Comparison of ENCODE assay signal across 9 mouse cellular contexts in genomic region chr8:106687479-106687878, GRCm38 (mm10). TPM values are rescaled to one million over a fixed set of nuclear protein-coding genes. Genes with fewer than 3 reads are reported as not detected.
DNase-seq lines count a peak whose midpoint lies in the region; ATAC-seq and TF ChIP-seq lines count a peak whose summit lies in the region.
"Had no signal": no experiment of that assay in that cellular context is flagged by ENCODE, and none has a peak within 500 bp of the region (broad histone marks: within the 10 kb centered on the region; RNA-seq: fewer than 3 reads in every experiment).

No protein-coding gene starts in this region.

- H3K4me3 ChIP-seq in gastrocnemius, adult 2 months = no peak overlapping the region
- no peak overlapping the region for H3K4me3 ChIP-seq in neural tube, embryonic 13.5 days
- H3K4me3 ChIP-seq: limb, embryonic 12.5 days had no signal

- no peak overlapping the region for H3K4me2 ChIP-seq in neural tube, embryonic 13.5 days

- peak; percentile 52; the same call in 1 of the 2 replicates for ATAC-seq in neural tube, embryonic 13.5 days (ENCODE audit: low read depth)

- peak; percentile 69 for TF ChIP-seq CTCF in gastrocnemius, adult 2 months (IDR thresholded peaks at IDR 0.05)

- WGBS in neural tube, embryonic 13.5 days = 2% methylated on average over 4 of the region's 4 CpGs

- no peak overlapping the region for H3K9ac ChIP-seq in neural tube, embryonic 13.5 days
- H3K9ac ChIP-seq: limb, embryonic 12.5 days had no signal

- no peaks in the 10 kb centered on the region for H3K27me3 ChIP-seq in neural tube, embryonic 13.5 days
- H3K27me3 ChIP-seq: limb, embryonic 12.5 days had no signal

- H3K4me1 ChIP-seq in neural tube, embryonic 13.5 days (replicated peaks) = peaks cover 3% of the 10 kb centered on the region; the same call in 1 of the 2 replicates

- no peaks in the 10 kb centered on the region for H3K36me3 ChIP-seq in neural tube, embryonic 13.5 days

- no peak overlapping the region for H3K27ac ChIP-seq in gastrocnemius, adult 2 months
- H3K27ac ChIP-seq in neural tube, embryonic 13.5 days (replicated peaks) = no peak overlapping the region
- H3K27ac ChIP-seq: limb, embryonic 12.5 days had no signal

- intact Hi-C loops in gastrocnemius, adult 2 months (cut with DNase I) = no loop called here

- DNase-seq in gastrocnemius, adult 2 months = no peak
- no peak for DNase-seq in gastrocnemius, postnatal 4 days (ENCODE audit: low spot score in 2 of 2)
- no peak for DNase-seq in neural tube, embryonic 10.5 days (ENCODE audit: extremely low spot score, low spot score)
- DNase-seq in c-Kit-positive CD71-positive TER-119-negative erythroid progenitor cells, embryonic 14.5 days (ENCODE audit: low read depth) = peak; percentile 21
- peak; percentile 61 for DNase-seq in mesoderm, embryonic 11.5 days (ENCODE audit: low read depth, low spot score)
- no peak for DNase-seq in right cerebral cortex, postnatal 10 days (ENCODE audit: low spot score in 2 of 2)
- DNase-seq in left cerebral cortex, adult 18-20 months (ENCODE audit: low spot score in 2 of 2) = no peak

- no peaks in the 10 kb centered on the region for H3K9me3 ChIP-seq in neural tube, embryonic 13.5 days
- H3K9me3 ChIP-seq: limb, embryonic 12.5 days had no signal

RNA-seq across cellular contexts. Expression of gene Tango6, which starts 4.6 kb away (rescaled TPM):
- 10 to 100 TPM; 12.2 to 12.7 TPM for total RNA-seq in gastrocnemius, adult 2 months (2021)
- 1 to 10 TPM; 9.1 to 9.3 TPM for total RNA-seq in gastrocnemius, postnatal 4 days (2021)
- polyA plus RNA-seq in neural tube, embryonic 13.5 days (2015; fragmentation: Nextera tagmentation; extraction: Ambion mirVana) = 5.8 and 6.0 TPM in 2 replicates
- 1 to 10 TPM; 6.6 to 6.8 TPM for total RNA-seq in left cerebral cortex, adult 18-20 months (2021)

Comparison
In these comparisons a context has a peak if more than half of its experiments do, and no peak if none do; other contexts are left out.
1. DNase-seq: peak in c-Kit-positive CD71-positive TER-119-negative erythroid progenitor cells, embryonic 14.5 days (single experiment) and mesoderm, embryonic 11.5 days (single experiment); none in gastrocnemius, adult 2 months (single experiment), gastrocnemius, postnatal 4 days (0 of 2), neural tube, embryonic 10.5 days (single experiment), right cerebral cortex, postnatal 10 days (0 of 2) and left cerebral cortex, adult 18-20 months (0 of 2).